Mouse (Mus musculus) ES-Bruce4 (cell line): ENCODE measurements around the gene Zglp1. TPM values are rescaled to one million over a fixed set of nuclear protein-coding genes. Genes with fewer than 3 reads are reported as not detected.
A peak's percentile ranks its signal among the peaks of the same experiment; 100 is the strongest.

Source experiments
- H3K27ac ChIP-seq: 2 replicates; pipeline ENCODE4 v1.5.1; 2012; ENCODE audit warnings: low read length, inconsistent platforms; ENCODE audit not compliant: insufficient read depth
- H3K27me3 ChIP-seq: 2 replicates; pipeline ENCODE4 v1.6.1; 2012; ENCODE audit warnings: mild to moderate bottlenecking, low read length, inconsistent platforms; ENCODE audit not compliant: control insufficient read depth, poor library complexity, insufficient read depth, severe bottlenecking
- H3K36me3 ChIP-seq: 2 replicates; pipeline ENCODE4 v1.6.1; 2012; ENCODE audit warnings: inconsistent platforms, mild to moderate bottlenecking, low read length, moderate library complexity; ENCODE audit not compliant: control insufficient read depth, poor library complexity, insufficient read depth, severe bottlenecking
- H3K4me1 ChIP-seq: one replicate; pipeline ENCODE4 v1.8.1; 2011; ENCODE audit warnings: low read length; ENCODE audit not compliant: control insufficient read depth, insufficient read depth
- H3K4me3 ChIP-seq: 2 replicates; pipeline ENCODE4 v1.5.1; 2011; ENCODE audit warnings: low read depth, mild to moderate bottlenecking, low read length
- H3K9ac ChIP-seq: 2 replicates; pipeline ENCODE4 v1.6.1; 2012; ENCODE audit warnings: low read depth, mild to moderate bottlenecking, inconsistent platforms; ENCODE audit not compliant: poor library complexity, severe bottlenecking
- H3K9me3 ChIP-seq: replicated peaks from 2 replicates; pipeline ENCODE4 v1.6.1; 2012; ENCODE audit warnings: mild to moderate bottlenecking, low read length, inconsistent platforms; ENCODE audit not compliant: control insufficient read depth, poor library complexity, insufficient read depth, severe bottlenecking
- CTCF ChIP-seq: IDR thresholded peaks from one replicate; pipeline ENCODE4 v1.8.1; 2011; ENCODE audit warnings: low read depth, low read length
- EP300 ChIP-seq: IDR thresholded peaks from 2 replicates; pipeline ENCODE4 v1.6.1; 2011; ENCODE audit warnings: low read depth, low read length; ENCODE audit not compliant: insufficient read depth
- POLR2A ChIP-seq: IDR thresholded peaks from one replicate; pipeline ENCODE4 v1.8.1; 2011; ENCODE audit warnings: low read length; ENCODE audit not compliant: insufficient read depth
- polyA plus RNA-seq: library from polyadenylated mRNA; stranded (reverse); fragments of >200 nt; gene quantifications from 2 replicates; pipeline ENCODE4 v1.2.4, GENCODE M21; 2011; ENCODE audit warnings: low read depth; ENCODE audit not compliant: missing spikeins, insufficient read depth, insufficient read length

Gene Zglp1
- polyA plus RNA-seq, 1 experiment = not detected

DNA sequence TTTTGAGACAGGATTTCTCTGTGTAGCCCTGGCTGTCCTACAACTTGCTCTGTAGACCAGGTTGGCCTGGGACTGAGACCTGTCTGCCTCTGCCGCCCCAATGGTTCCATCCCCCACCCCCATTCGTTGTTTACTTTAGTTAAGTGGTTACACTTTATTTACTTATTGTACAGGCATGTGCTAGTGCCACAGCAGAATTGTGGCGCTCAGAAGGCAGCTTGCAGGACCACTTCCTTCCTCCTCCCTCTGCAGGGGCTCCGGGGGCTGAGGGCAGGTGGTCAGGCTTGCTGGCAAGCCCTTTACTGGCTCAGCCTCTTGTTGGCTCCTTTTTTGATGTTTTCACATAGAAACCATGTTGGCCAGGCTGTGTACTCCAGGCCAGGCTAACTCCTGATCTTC, 49.7 kb downstream of the Zglp1 start:
- peak overlapping the region; percentile 83 for H3K4me3 ChIP-seq
- no peak overlapping the region for H3K27ac ChIP-seq
- H3K9me3 ChIP-seq = no peaks in the 10 kb centered on the region
- H3K9ac ChIP-seq = peak overlapping the region; percentile 31; the same call in 1 of the 2 replicates
- H3K27me3 ChIP-seq = no peaks in the 10 kb centered on the region
- peaks cover 3% of the 10 kb centered on the region for H3K4me1 ChIP-seq
- peaks cover 16% of the 10 kb centered on the region for H3K36me3 ChIP-seq
- no peak for TF ChIP-seq CTCF
- no peak for TF ChIP-seq EP300
- TF ChIP-seq POLR2A = no peak

GRCm38 (mm10) chr9:21016331-21017176, 50.3 kb downstream of the Zglp1 start:
- peak overlapping the region; percentile 31 for H3K9ac ChIP-seq
- H3K4me3 ChIP-seq = peak overlapping the region; percentile 83
- peaks cover 3% of the 10 kb centered on the region for H3K4me1 ChIP-seq
- TF ChIP-seq POLR2A = no peak
- peak; percentile 46; the same call in 1 of the 2 replicates for TF ChIP-seq EP300
- H3K27me3 ChIP-seq = no peaks in the 10 kb centered on the region
- no peak overlapping the region for H3K27ac ChIP-seq
- H3K9me3 ChIP-seq = no peaks in the 10 kb centered on the region
- peaks cover 16% of the 10 kb centered on the region for H3K36me3 ChIP-seq

DNA sequence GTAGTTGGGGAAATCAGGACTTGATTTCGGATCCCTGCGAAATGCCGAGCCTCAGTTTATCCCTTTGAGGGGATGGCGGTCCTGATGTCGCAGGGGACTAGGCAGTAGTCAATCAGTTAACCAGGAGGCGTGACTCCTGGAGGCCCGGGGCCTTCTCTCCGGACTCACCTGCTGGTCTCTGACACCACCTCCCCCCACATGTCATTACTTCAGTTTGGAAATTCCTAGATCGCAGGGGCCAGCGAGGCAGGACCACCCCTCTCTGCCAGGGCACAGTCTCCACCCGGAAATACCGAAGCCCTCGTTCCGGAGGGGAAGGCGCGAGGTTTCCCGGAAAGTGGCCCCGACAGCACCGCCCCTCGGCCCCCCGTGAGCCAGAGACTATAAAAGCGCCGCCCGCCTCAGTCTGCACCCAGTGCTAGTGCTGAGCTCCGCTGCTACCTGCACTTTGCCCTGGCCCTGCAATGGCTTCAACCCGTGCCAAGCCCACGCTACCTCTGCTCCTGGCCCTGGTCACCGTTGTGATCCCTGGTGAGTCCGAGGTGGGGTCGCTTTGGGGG, 51.2 kb downstream of the Zglp1 start, which contains the start of gene Icam1:
Gene Icam1, plus strand, starts transcription at position 415 of the 560 bp plus-strand sequence.
- H3K4me1 ChIP-seq = peaks cover 3% of the 10 kb centered on the region
- no peaks in the 10 kb centered on the region for H3K9me3 ChIP-seq
- TF ChIP-seq POLR2A (peak; percentile 96), CTCF (no peak), EP300 (0 out of 2 replicates have a peak, but pooled peaks have one; percentile 51)
- peak within 1 kb of the TSS; percentile 83 for H3K4me3 ChIP-seq
- peaks cover 9% of the 10 kb centered on the region; the same call in 1 of the 2 replicates for H3K36me3 ChIP-seq
- H3K9ac ChIP-seq = peak within 1 kb of the TSS; percentile 31
- H3K27ac ChIP-seq = no peak within 1 kb of the TSS
- no peaks in the 10 kb centered on the region for H3K27me3 ChIP-seq

GRCm38 (mm10) chr9:21014691-21015570, 52.0 kb downstream of the Zglp1 start:
- no peak for TF ChIP-seq POLR2A
- TF ChIP-seq EP300 = peak; percentile 91; the same call in 1 of the 2 replicates
- Histone ChIP-seq H3K36me3 (peaks cover 7% of the 10 kb centered on the region; the same call in 1 of the 2 replicates), H3K9ac (peak overlapping the region; percentile 31), H3K9me3 (no peaks in the 10 kb centered on the region), H3K27me3 (no peaks in the 10 kb centered on the region), H3K4me1 (peaks cover 3% of the 10 kb centered on the region), H3K27ac (no peak overlapping the region), H3K4me3 (peak overlapping the region; percentile 83)

Other genes with a start within 250 kb of the Zglp1 start
- gene Rdh8, start 248.6 kb downstream of the Zglp1 start, polyA plus RNA-seq = not detected in 2 replicates
- gene A230050P20Rik, start 198.5 kb downstream of the Zglp1 start, polyA plus RNA-seq = 20.5 and 23.9 TPM in 2 replicates
- gene Angptl6, start 187.4 kb downstream of the Zglp1 start, polyA plus RNA-seq = 1.3 and 2.0 TPM in 2 replicates
- gene Ppan, start 178.9 kb downstream of the Zglp1 start, polyA plus RNA-seq = 76.9 and 81.2 TPM in 2 replicates
- 206 and 216 TPM in 2 replicates for gene Eif3g, start 168.5 kb downstream of the Zglp1 start, polyA plus RNA-seq
- 115 and 120 TPM in 2 replicates for gene Dnmt1, start 107.2 kb downstream of the Zglp1 start, polyA plus RNA-seq
- 14.1 and 19.9 TPM in 2 replicates for gene S1pr2, start 90.3 kb downstream of the Zglp1 start, polyA plus RNA-seq
- 45.1 and 50.9 TPM in 2 replicates for gene Mrpl4, start 64.4 kb downstream of the Zglp1 start, polyA plus RNA-seq
- 24.9 and 25.7 TPM in 2 replicates for gene Icam1, start 51.1 kb downstream of the Zglp1 start, polyA plus RNA-seq
- gene Icam4, start 37.7 kb downstream of the Zglp1 start, polyA plus RNA-seq = 1.3 TPM in 1 of 2 replicates, not detected in the other
- gene Icam5, start 35.0 kb downstream of the Zglp1 start, polyA plus RNA-seq = 0.94 and 1.3 TPM in 2 replicates
- 1.0 and 1.4 TPM in 2 replicates for gene Gm49373, start 6.0 kb upstream of the Zglp1 start, polyA plus RNA-seq
- gene Fdx1l, start 6.5 kb upstream of the Zglp1 start, polyA plus RNA-seq = 25.9 and 38.8 TPM in 2 replicates
- gene Gm38431, start 24.9 kb upstream of the Zglp1 start, polyA plus RNA-seq = 4.7 and 6.3 TPM in 2 replicates
- 60.7 and 61.9 TPM in 2 replicates for gene Raver1, start 24.9 kb upstream of the Zglp1 start, polyA plus RNA-seq
- gene Tyk2, start 64.2 kb upstream of the Zglp1 start, polyA plus RNA-seq = 15.5 and 17.8 TPM in 2 replicates
- gene Cdc37, start 82.9 kb upstream of the Zglp1 start, polyA plus RNA-seq = 164 and 171 TPM in 2 replicates
- gene Pde4a, start 98.6 kb upstream of the Zglp1 start, polyA plus RNA-seq = 9.5 and 10.4 TPM in 2 replicates
- gene Keap1, start 172.3 kb upstream of the Zglp1 start, polyA plus RNA-seq = 19.5 and 19.6 TPM in 2 replicates
- 0.40 and 0.44 TPM in 2 replicates for gene S1pr5, start 181.3 kb upstream of the Zglp1 start, polyA plus RNA-seq
- gene Atg4d, start 198.2 kb upstream of the Zglp1 start, polyA plus RNA-seq = 18.8 and 22.3 TPM in 2 replicates
- 35.9 and 41.7 TPM in 2 replicates for gene Kri1, start 220.9 kb upstream of the Zglp1 start, polyA plus RNA-seq
- gene Cdkn2d, start 224.3 kb upstream of the Zglp1 start, polyA plus RNA-seq = 11.6 and 12.4 TPM in 2 replicates
- gene Ap1m2, start 245.2 kb upstream of the Zglp1 start, polyA plus RNA-seq = 83.3 and 87.8 TPM in 2 replicates